Mouse (Mus musculus): Measurements from ENCODE around the gene Lrrk1. TPM values are rescaled to one million over a fixed set of nuclear protein-coding genes. Genes with fewer than 3 reads are reported as not detected.

Gene Lrrk1
- polyA plus RNA-seq, 1 experiment from 2014 or later = 26.0 TPM

DNA sequence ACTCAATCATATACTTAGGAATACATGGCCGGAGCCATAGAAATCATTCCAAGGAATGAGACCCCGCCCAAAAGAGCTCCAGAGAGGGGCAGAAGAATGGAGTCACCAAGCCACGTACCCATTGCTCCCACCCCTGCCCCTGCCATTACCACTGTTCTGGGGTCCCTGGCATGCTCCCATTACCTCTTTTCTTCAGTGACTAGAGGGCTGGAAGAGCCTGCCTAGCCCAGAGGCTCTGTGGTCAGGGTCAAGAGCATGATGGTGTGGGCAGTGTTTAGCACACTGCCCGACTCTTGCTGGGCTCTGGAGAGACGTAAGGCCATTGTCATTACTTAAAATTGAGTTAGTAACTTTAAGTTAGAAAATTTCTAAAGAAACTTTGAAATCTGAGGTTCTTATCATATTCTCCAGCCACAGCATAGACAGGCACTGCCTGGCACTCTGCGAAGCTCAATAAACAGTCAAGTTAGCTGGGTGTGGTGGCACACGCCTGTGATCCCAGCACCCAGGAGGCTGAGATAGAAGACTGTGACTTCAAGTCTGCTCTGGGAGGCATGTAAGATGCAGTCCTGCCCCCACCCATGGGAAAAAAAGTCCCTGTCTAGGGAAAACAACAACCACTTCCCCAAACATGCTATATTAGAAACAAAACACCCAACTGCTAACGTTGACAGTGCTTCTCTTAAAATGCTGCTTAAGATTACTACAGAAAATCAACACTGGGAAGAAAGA, 32.2 kb downstream of the Lrrk1 start:
- H3K9ac ChIP-seq = no peak overlapping the region
- no peak overlapping the region for H3K4me3 ChIP-seq

DNA sequence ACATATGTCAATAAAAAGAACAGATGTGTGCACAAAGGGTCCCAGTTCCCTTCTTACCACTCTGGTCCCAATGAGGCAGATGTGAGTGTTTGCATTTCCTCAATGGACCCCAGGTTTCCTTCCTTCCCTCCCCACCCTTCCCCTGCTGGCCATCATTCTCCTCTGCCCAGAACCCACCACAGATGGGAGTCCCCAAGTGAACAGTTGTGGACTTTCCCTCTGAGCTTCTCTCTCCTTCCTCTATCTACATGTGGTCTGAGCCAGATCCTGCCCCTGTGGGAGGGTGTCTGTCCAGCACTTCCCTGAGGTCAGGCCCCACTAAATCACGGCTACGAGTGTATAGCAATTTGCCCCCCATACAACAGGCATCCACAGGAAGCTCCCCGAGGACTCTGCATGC, 33.2 kb downstream of the Lrrk1 start:
- H3K36me3 ChIP-seq = peaks cover 5% of the 10 kb centered on the region; the same call in 1 of the 2 replicates
- H3K9ac ChIP-seq = no peak overlapping the region
- no peak overlapping the region for H3K27ac ChIP-seq
- no peak overlapping the region for H3K4me3 ChIP-seq
- ATAC-seq (ENCODE audit: borderline replicate concordance, extremely low read depth, low FRiP score, low TSS enrichment) = no peak
- 0 out of 2 replicates have a peak, but pooled peaks cover 1% of the 10 kb centered on the region for H3K4me1 ChIP-seq
- no peaks in the 10 kb centered on the region for H3K27me3 ChIP-seq
- no peaks in the 10 kb centered on the region for H3K9me3 ChIP-seq
- WGBS = 52% methylated on average over 3 of the region's 3 CpGs
- no peak overlapping the region for H3K4me2 ChIP-seq

More for the DNA sequence above, 32.2 kb downstream of the Lrrk1 start:
- Histone ChIP-seq H3K36me3 (peaks cover 13% of the 10 kb centered on the region; the same call in 1 of the 2 replicates), H3K9me3 (no peaks in the 10 kb centered on the region), H3K27me3 (no peaks in the 10 kb centered on the region), H3K4me1 (no peaks in the 10 kb centered on the region), H3K27ac (no peak overlapping the region), H3K4me2 (no peak overlapping the region)
- WGBS = 84% methylated on average over 8 of the region's 8 CpGs
- ATAC-seq (ENCODE audit: borderline replicate concordance, extremely low read depth, low FRiP score, low TSS enrichment) = no peak

DNA sequence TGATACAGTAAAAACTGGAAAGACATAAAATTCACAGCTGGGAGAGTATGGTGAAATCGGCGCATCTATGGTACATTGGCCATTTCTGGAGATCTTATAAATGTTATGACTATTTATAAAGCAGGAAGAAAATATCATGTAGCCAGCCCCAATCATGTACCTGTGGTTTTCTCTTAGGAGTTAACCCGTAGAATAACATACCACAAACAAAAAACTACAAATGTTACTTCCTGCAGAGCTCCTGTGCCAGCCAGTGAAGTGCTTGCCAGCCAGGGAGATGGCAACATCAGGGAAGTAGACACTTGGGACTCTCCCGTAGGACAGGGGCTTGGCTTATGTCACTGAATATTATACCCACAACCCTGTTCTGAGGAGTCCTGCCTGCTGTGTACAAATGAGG, 37.1 kb downstream of the Lrrk1 start:
- no peaks in the 10 kb centered on the region for H3K27me3 ChIP-seq
- WGBS = 73% methylated on average over 4 of the region's 4 CpGs

DNA sequence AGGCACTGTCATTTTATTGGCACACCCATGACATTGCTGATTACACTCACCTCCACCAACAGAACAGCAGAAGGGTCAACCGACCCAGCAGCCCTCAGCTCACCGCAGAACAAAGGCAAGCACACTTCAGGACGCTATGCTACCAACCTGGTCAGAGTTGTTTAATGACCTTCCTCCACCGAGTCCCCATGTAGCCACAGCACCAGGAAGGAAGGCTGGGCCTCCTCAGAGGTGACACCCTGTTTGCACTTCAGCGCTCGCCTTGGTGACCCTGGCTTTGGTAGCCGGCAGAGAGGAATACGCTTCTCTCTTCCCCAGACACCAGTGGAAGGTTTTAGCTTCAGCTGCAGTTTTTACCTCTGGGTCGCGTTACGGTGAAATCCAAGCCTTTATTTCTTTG, 38.5 kb downstream of the Lrrk1 start:
- ATAC-seq (ENCODE audit: borderline replicate concordance, extremely low read depth, low FRiP score, low TSS enrichment) = no peak
- Histone ChIP-seq H3K9ac (no peak overlapping the region), H3K9me3 (no peaks in the 10 kb centered on the region), H3K27ac (no peak overlapping the region), H3K4me3 (no peak overlapping the region), H3K4me1 (0 out of 2 replicates have a peak, but pooled peaks cover 6% of the 10 kb centered on the region), H3K4me2 (no peak overlapping the region), H3K36me3 (no peaks in the 10 kb centered on the region), H3K27me3 (no peaks in the 10 kb centered on the region)
- WGBS = 37% methylated on average over 11 of the region's 11 CpGs

More for the DNA sequence above, 37.1 kb downstream of the Lrrk1 start:
- Histone ChIP-seq H3K36me3 (no peaks in the 10 kb centered on the region), H3K4me3 (no peak overlapping the region), H3K9me3 (no peaks in the 10 kb centered on the region), H3K27ac (no peak overlapping the region), H3K4me1 (0 out of 2 replicates have a peak, but pooled peaks cover 6% of the 10 kb centered on the region), H3K4me2 (no peak overlapping the region), H3K9ac (no peak overlapping the region)
- ATAC-seq (ENCODE audit: borderline replicate concordance, extremely low read depth, low FRiP score, low TSS enrichment) = no peak

DNA sequence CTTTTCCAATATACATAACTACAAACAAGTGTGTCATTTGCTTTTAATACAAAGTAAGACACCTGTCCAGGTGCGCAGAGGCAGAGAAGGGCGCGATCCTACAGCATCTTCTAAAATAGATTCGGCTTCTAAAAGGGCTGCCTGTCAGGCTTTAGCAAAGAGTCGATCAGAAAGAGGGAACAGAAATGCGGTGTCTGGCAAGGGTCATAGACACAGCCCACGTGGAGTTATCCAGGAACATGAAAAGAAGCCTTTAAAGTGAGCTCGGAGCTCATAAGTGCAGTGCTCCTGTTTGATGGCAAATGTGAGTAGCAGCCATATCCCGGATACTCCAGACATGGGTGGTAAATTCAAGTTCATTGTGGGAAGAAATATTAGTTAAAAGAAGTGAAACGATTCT, 39.6 kb downstream of the Lrrk1 start:
- 0 out of 2 replicates have a peak, but pooled peaks cover 6% of the 10 kb centered on the region for H3K4me1 ChIP-seq
- no peak overlapping the region for H3K9ac ChIP-seq
- ATAC-seq (ENCODE audit: borderline replicate concordance, extremely low read depth, low FRiP score, low TSS enrichment) = no peak
- no peaks in the 10 kb centered on the region for H3K36me3 ChIP-seq
- no peaks in the 10 kb centered on the region for H3K27me3 ChIP-seq
- no peak overlapping the region for H3K27ac ChIP-seq
- no peaks in the 10 kb centered on the region for H3K9me3 ChIP-seq
- 79% methylated on average over 10 of the region's 10 CpGs for WGBS
- H3K4me3 ChIP-seq = no peak overlapping the region
- H3K4me2 ChIP-seq = no peak overlapping the region

DNA sequence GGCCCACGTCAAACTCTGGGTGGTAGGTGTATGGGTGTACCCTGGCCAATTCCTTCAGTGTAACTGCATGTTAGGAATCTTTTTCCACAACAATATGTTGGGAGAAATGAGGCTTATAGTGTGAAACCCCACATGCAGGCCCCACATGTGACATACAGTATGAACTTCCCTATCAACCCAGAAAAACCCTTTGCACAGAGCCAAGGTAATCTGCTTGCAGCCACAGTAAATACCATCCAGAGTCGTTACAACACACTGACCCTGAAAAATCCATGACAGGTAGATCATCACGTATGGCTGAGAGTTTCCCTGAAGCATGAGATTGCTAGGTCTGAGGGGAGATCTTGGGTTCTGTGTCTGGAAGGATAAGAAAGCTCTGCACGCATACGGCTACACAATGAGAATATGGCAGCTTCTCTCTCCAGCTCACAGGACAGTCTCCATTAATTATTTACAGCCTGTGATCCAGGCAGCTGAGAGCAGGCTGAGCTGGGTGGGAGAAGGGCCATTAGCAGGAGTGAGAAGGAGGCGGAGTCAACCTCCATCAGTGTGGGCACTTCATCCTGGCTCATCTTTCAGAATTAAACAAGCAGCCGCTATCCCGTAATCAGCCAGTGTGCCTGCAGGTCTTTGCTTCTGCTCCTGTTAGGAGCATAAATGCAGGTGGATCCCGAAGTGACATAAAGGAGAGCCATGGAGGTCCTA, 41.0 kb downstream of the Lrrk1 start:
- Histone ChIP-seq H3K4me1 (0 out of 2 replicates have a peak, but pooled peaks cover 6% of the 10 kb centered on the region), H3K27me3 (no peaks in the 10 kb centered on the region), H3K27ac (no peak overlapping the region), H3K36me3 (no peaks in the 10 kb centered on the region), H3K9me3 (no peaks in the 10 kb centered on the region), H3K9ac (no peak overlapping the region), H3K4me3 (no peak overlapping the region), H3K4me2 (no peak overlapping the region)
- WGBS = 43% methylated on average over 9 of the region's 9 CpGs
- ATAC-seq (ENCODE audit: borderline replicate concordance, extremely low read depth, low FRiP score, low TSS enrichment) = no peak

DNA sequence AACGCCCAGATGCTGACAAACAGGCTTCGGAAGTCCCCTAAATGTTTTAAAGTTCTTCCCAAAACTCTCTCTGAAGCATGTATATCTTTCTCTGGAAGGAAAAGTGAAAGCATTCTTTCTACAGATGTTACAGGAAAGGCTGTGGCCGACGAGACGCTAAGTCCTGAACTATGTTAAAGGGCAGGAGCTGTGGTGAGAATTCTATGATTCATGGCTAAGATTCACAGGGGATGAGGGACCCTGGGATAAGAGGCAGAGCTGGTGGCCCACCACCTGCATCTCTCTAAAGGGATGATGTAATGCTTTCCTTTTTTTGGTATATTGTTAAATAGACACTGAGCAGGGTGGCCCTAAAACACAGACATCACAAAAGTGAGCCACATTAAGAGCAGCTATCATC, 44.8 kb downstream of the Lrrk1 start:
- Histone ChIP-seq H3K4me2 (no peak overlapping the region), H3K27me3 (no peaks in the 10 kb centered on the region), H3K4me3 (no peak overlapping the region), H3K36me3 (peaks cover 6% of the 10 kb centered on the region), H3K27ac (no peak overlapping the region), H3K9ac (no peak overlapping the region), H3K9me3 (no peaks in the 10 kb centered on the region), H3K4me1 (peaks cover 17% of the 10 kb centered on the region)
- ATAC-seq (ENCODE audit: borderline replicate concordance, extremely low read depth, low FRiP score, low TSS enrichment) = no peak
- WGBS = 72% methylated on average over 5 of the region's 5 CpGs

DNA sequence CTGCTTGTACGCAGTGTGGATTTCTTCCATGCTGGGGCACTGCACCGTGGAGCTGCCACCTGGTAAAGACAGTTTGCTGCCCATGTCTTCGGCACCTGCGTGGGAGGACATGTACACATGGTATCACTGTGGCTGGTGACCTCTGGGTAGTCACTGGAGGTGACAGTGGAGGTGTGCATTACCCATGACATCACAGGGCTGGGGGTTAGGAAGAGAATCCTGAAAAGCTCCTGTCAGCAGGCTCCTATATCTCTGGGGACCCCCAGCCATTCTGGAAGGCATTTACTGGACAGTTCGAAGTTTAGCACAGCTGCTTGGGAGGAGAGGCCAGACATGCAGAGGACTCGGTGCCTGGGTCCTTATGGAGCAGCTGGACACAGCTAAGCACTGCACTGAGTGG, 45.3 kb downstream of the Lrrk1 start:
- no peak for ATAC-seq (ENCODE audit: borderline replicate concordance, extremely low read depth, low FRiP score, low TSS enrichment)
- Histone ChIP-seq H3K9me3 (no peaks in the 10 kb centered on the region), H3K27me3 (no peaks in the 10 kb centered on the region), H3K9ac (no peak overlapping the region), H3K4me2 (no peak overlapping the region), H3K4me3 (no peak overlapping the region), H3K27ac (no peak overlapping the region), H3K36me3 (peaks cover 6% of the 10 kb centered on the region), H3K4me1 (peaks cover 17% of the 10 kb centered on the region)
- WGBS = 69% methylated on average over 6 of the region's 6 CpGs

DNA sequence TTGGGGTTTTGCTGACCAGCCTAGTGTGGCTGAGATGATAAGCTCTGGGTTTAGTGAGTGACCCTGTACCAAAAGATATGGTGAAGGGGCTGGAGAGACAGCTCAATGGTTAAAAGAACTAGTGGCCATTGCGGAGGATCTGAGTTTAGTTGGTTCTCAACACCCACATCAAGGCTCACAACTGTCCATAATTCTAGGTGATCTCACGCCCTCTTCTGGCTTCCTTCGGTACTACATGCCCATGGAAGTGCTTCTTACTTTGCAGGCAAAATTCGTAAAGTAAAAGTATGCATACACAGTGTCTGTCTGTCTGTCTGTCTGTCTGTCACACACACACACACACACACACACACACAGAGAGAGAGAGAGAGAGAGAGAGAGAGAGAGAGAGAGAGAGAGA, 45.8 kb downstream of the Lrrk1 start:
- Histone ChIP-seq H3K27me3 (no peaks in the 10 kb centered on the region), H3K4me1 (peaks cover 15% of the 10 kb centered on the region), H3K27ac (no peak overlapping the region), H3K9me3 (no peaks in the 10 kb centered on the region), H3K9ac (no peak overlapping the region), H3K4me3 (no peak overlapping the region), H3K4me2 (no peak overlapping the region), H3K36me3 (peaks cover 6% of the 10 kb centered on the region)
- no peak for ATAC-seq (ENCODE audit: borderline replicate concordance, extremely low read depth, low FRiP score, low TSS enrichment)
- 44% methylated on average over 4 of the region's 4 CpGs for WGBS

DNA sequence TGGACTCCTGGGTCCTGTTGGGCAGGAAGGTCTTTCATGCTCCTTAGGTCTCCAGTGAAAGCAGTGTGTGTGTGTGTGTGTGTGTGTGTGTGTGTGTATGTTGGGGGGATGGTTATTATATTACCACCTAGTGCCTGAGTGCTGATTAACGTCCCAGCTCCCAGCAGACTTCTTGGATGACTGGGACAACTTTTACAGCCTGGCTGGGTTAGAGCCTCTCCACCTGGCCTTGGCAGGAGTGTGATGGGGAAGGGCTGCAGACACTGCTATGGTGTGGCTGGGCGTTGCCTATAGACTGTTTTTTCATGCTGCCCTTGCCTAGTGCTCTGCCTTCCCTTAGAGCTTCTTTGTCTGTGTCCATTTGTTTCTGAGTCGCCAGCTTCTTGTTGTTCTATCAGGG, 48.1 kb downstream of the Lrrk1 start:
- H3K36me3 ChIP-seq = peaks cover 6% of the 10 kb centered on the region
- H3K27me3 ChIP-seq = no peaks in the 10 kb centered on the region
- no peak overlapping the region for H3K4me3 ChIP-seq
- no peaks in the 10 kb centered on the region for H3K9me3 ChIP-seq
- H3K27ac ChIP-seq = peak overlapping the region; percentile 66
- peaks cover 15% of the 10 kb centered on the region for H3K4me1 ChIP-seq
- H3K4me2 ChIP-seq = peak overlapping the region; percentile 20
- H3K9ac ChIP-seq = no peak overlapping the region
- 22% methylated on average over 3 of the region's 3 CpGs for WGBS
- 0 out of 2 replicates have a peak, but pooled peaks have one; percentile 17 for ATAC-seq (ENCODE audit: borderline replicate concordance, extremely low read depth, low FRiP score, low TSS enrichment)

DNA sequence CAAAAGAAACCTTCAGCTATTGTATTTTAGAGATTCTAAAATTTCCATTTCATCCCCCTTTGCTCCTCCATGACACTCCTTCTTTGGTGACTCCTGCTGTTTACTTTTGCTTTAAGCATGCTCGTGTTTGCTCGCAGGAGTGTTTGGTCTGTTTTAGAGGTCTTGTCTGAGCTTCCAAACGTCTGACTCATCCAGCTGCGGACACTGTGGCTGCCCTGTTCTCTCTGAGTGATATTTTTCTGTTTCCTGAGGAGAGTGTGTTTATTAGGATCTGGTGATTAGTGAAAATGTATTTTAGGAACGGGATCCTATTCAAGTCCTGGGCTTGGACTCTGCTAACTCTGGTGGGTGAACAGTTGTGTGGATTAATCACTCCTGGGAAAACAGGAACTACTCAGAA, 48.5 kb downstream of the Lrrk1 start:
- peaks cover 6% of the 10 kb centered on the region for H3K36me3 ChIP-seq
- 3% methylated on average over 5 of the region's 5 CpGs for WGBS
- H3K9ac ChIP-seq = no peak overlapping the region
- H3K9me3 ChIP-seq = no peaks in the 10 kb centered on the region
- ATAC-seq (ENCODE audit: borderline replicate concordance, extremely low read depth, low FRiP score, low TSS enrichment) = peak; percentile 61; the same call in 1 of the 2 replicates
- peaks cover 15% of the 10 kb centered on the region for H3K4me1 ChIP-seq
- no peak overlapping the region for H3K4me3 ChIP-seq
- H3K27ac ChIP-seq = peak overlapping the region; percentile 66
- no peaks in the 10 kb centered on the region for H3K27me3 ChIP-seq
- peak overlapping the region; percentile 20; the same call in 1 of the 2 replicates for H3K4me2 ChIP-seq

DNA sequence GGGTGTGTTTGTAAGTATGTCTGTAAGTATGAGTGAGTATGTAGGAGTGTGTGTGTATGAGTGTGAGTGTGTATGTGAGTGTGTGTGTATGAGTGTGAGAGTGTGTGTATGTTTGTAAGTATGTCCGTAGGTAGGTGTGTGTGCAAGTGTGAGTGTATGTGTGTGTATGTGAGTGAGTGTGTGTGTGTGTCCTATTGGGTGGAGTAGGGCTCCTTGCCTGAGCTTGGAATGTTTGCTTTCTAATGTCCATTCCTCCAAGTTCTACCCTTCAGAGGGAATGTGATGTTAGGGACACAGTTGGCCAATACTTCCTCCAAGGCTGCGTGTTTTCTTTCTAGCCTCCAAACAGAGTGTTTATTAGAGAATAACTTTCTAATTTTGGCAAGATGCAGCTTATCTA, 51.2 kb downstream of the Lrrk1 start:
- Histone ChIP-seq H3K4me1 (peaks cover 15% of the 10 kb centered on the region), H3K27ac (no peak overlapping the region), H3K9ac (no peak overlapping the region), H3K27me3 (no peaks in the 10 kb centered on the region), H3K4me2 (no peak overlapping the region), H3K36me3 (peaks cover 32% of the 10 kb centered on the region), H3K9me3 (no peaks in the 10 kb centered on the region), H3K4me3 (no peak overlapping the region)
- no peak for ATAC-seq (ENCODE audit: borderline replicate concordance, extremely low read depth, low FRiP score, low TSS enrichment)
- 78% methylated on average over 2 of the region's 2 CpGs for WGBS
